Comparison of ENCODE assay signal across 1 mouse cellular context in the genomic region with DNA sequence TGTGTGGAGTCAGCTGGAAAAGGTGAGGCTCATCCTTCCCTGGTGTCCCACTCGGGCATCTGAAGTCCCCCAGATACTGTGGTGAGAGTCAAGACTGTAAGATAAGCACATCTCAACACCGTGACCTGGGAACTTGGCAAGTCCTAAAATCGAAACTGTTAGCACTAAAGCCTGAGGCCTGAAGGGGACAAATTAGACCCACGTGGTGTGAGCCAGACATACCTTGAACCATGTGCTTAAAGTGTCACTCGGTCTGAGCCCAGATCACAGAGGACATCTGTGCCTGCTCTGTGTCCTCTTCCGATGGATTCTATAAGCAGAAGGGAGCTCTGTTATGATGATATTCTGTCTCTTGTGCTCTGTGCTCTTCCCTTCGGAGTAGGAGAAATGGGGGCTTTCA.
A peak's percentile ranks its signal among the peaks of the same experiment; 100 is the strongest.
TF ChIP-seq lines count a peak whose summit lies in the region.

No protein-coding gene starts in this region.

TF ChIP-seq in CH12.LX, 34 proteins besides CTCF, POLR2A, EP300 and RAD21:
- TF ChIP-seq NRF1 (IDR thresholded peaks at IDR 0.05; ENCODE audit: low read depth, low read length) (no peak), ZNF384 (IDR thresholded peaks at IDR 0.05; ENCODE audit: low read depth, low read length) (no peak), MXI1 (IDR thresholded peaks at IDR 0.05; ENCODE audit: low read depth, low read length) (no peak), JUND (conservative IDR thresholded peaks at IDR 0.05; ENCODE audit: low read depth, low read length) (no peak), GABPA (IDR thresholded peaks at IDR 0.05; ENCODE audit: insufficient replicate concordance, low read depth, low read length) (no peak), MYC (IDR thresholded peaks at IDR 0.05; ENCODE audit: low read depth, low read length) (0 out of 2 replicates have a peak, but pooled peaks have one; percentile 34), MAFK (IDR thresholded peaks at IDR 0.05; ENCODE audit: insufficient replicate concordance, low read length) (no peak), USF1 (IDR thresholded peaks at IDR 0.05; ENCODE audit: low read depth, low read length) (no peak), CHD1 (IDR thresholded peaks at IDR 0.05; ENCODE audit: low read depth, low read length) (no peak), HCFC1 (IDR thresholded peaks at IDR 0.05; ENCODE audit: low read depth, low read length) (no peak), KAT2A (IDR thresholded peaks at IDR 0.05; ENCODE audit: insufficient replicate concordance, low read length) (no peak), MAX (IDR thresholded peaks at IDR 0.05; ENCODE audit: low read length) (peak; percentile 69), JUN (IDR thresholded peaks at IDR 0.05; ENCODE audit: insufficient read depth, low read depth, low read length) (no peak), MAZ (IDR thresholded peaks at IDR 0.05; ENCODE audit: low read depth, low read length) (no peak), POLR2AphosphoS2 (IDR thresholded peaks at IDR 0.05; ENCODE audit: low read depth, low read length) (no peak), BHLHE40 (IDR thresholded peaks at IDR 0.05; ENCODE audit: low read depth, low read length) (no peak)
